Mouse (Mus musculus) right cerebral cortex, postnatal 25 days (tissue): ENCODE results near the gene Qpct.
"Not testable (repeated sequence)": the region's sequence is repeated elsewhere in the genome, so short reads cannot be mapped to it uniquely, and the experiment has no call there.

Experiments used
- DNase-seq: peaks from one replicate; pipeline ENCODE4 v3.0.0; 2022

Qpct gene

GRCm38 (mm10) chr17:79076974-79077847 is 25.5 kb downstream of the Qpct start:
- DNase-seq, result no peak

GRCm38 (mm10) chr17:79077848-79078146 is 26.1 kb downstream of the Qpct start:
- no peak for DNase-seq

GRCm38 (mm10) chr17:79078248-79078647 is 26.5 kb downstream of the Qpct start:
- DNase-seq, result no peak

- no peak for DNase-seq
Observed at GRCm38 (mm10) chr17:79091710-79092109, 40.0 kb downstream of the Qpct start.

GRCm38 (mm10) chr17:79093286-79093975 is 41.7 kb downstream of the Qpct start:
- no peak for DNase-seq

- no peak for DNase-seq
Observed at GRCm38 (mm10) chr17:79095624-79096023, 43.9 kb downstream of the Qpct start.

GRCm38 (mm10) chr17:79099866-79100265 is 48.2 kb downstream of the Qpct start:
- DNase-seq, result no peak

GRCm38 (mm10) chr17:79108238-79108637 is 56.5 kb downstream of the Qpct start:
- no peak for DNase-seq

- DNase-seq, result no peak
Observed at GRCm38 (mm10) chr17:79109576-79109975, 57.9 kb downstream of the Qpct start.

GRCm38 (mm10) chr17:79110936-79111348 is 59.2 kb downstream of the Qpct start:
- DNase-seq, result peak; percentile 23

- DNase-seq, result not testable (repeated sequence)
Observed at GRCm38 (mm10) chr17:79115248-79115647, 63.5 kb downstream of the Qpct start.

GRCm38 (mm10) chr17:79119066-79119465 is 67.4 kb downstream of the Qpct start:
- no peak for DNase-seq

- no peak for DNase-seq
Observed at GRCm38 (mm10) chr17:79120269-79120668, 68.6 kb downstream of the Qpct start.

GRCm38 (mm10) chr17:79133740-79134139 is 82.0 kb downstream of the Qpct start:
- DNase-seq, result no peak

GRCm38 (mm10) chr17:79135826-79136225 is 84.1 kb downstream of the Qpct start:
- no peak for DNase-seq

GRCm38 (mm10) chr17:79136401-79136800 is 84.7 kb downstream of the Qpct start:
- no peak for DNase-seq
